Mouse (Mus musculus): ENCODE measurements around the gene Tjp3. TPM values are rescaled to one million over a fixed set of nuclear protein-coding genes. Genes with fewer than 3 reads are reported as not detected.
"Not testable (repeated sequence)": the region's sequence is repeated elsewhere in the genome, so short reads cannot be mapped to it uniquely, and the experiment has no call there.

Tjp3 gene
- polyA plus RNA-seq, 1 experiment from 2014 or later = 29.1 TPM

- no peak overlapping the region for H3K9ac ChIP-seq (ENCODE audit: low read length)
- no peak for ATAC-seq (ENCODE audit: insufficient read depth, low FRiP score)
- peaks cover 12% of the 10 kb centered on the region for H3K27me3 ChIP-seq (ENCODE audit: control insufficient read depth, insufficient read depth, low read length)
- H3K36me3 ChIP-seq (ENCODE audit: control insufficient read depth, insufficient read depth, low read length) = no peaks in the 10 kb centered on the region
- H3K9me3 ChIP-seq (replicated peaks; ENCODE audit: control insufficient read depth, low read length) = no peaks in the 10 kb centered on the region
- no peak overlapping the region for H3K4me3 ChIP-seq (replicated peaks; ENCODE audit: low read length)
- H3K27ac ChIP-seq (ENCODE audit: low read length) = no peak overlapping the region
- 0 out of 2 replicates have a peak, but pooled peaks cover 7% of the 10 kb centered on the region for H3K4me1 ChIP-seq (ENCODE audit: control insufficient read depth, insufficient read depth, low read length)
- WGBS = 85% methylated on average over 12 of the region's 12 CpGs
- no peak overlapping the region for H3K4me2 ChIP-seq (ENCODE audit: low read depth, low read length)
These were observed 54.7 kb downstream of the Tjp3 start for GRCm38 (mm10) chr10:81236471-81237268.

GRCm38 (mm10) chr10:81234206-81234605 is 57.2 kb downstream of the Tjp3 start:
- no peak overlapping the region for H3K4me2 ChIP-seq (ENCODE audit: low read depth, low read length)

GRCm38 (mm10) chr10:81233226-81233585 is 58.2 kb downstream of the Tjp3 start:
- Histone ChIP-seq H3K9me3 (replicated peaks; ENCODE audit: control insufficient read depth, low read length) (no peaks in the 10 kb centered on the region), H3K27me3 (ENCODE audit: control insufficient read depth, insufficient read depth, low read length) (peaks cover 22% of the 10 kb centered on the region), H3K4me1 (ENCODE audit: control insufficient read depth, insufficient read depth, low read length) (0 out of 2 replicates have a peak, but pooled peaks cover 7% of the 10 kb centered on the region), H3K4me2 (ENCODE audit: low read depth, low read length) (peak overlapping the region; percentile 60), H3K4me3 (replicated peaks; ENCODE audit: low read length) (peak overlapping the region; percentile 68), H3K9ac (ENCODE audit: low read length) (peak overlapping the region; percentile 80), H3K27ac (ENCODE audit: low read length) (peak overlapping the region; percentile 39; the same call in 1 of the 2 replicates), H3K36me3 (ENCODE audit: control insufficient read depth, insufficient read depth, low read length) (no peaks in the 10 kb centered on the region)
- under 1% methylated on average over 28 of the region's 28 CpGs for WGBS
- ATAC-seq (ENCODE audit: insufficient read depth, low FRiP score) = peak; percentile 73

More at GRCm38 (mm10) chr10:81234206-81234605, 57.2 kb downstream of the Tjp3 start:
- Histone ChIP-seq H3K9ac (ENCODE audit: low read length) (no peak overlapping the region), H3K27me3 (ENCODE audit: control insufficient read depth, insufficient read depth, low read length) (peaks cover 21% of the 10 kb centered on the region), H3K36me3 (ENCODE audit: control insufficient read depth, insufficient read depth, low read length) (no peaks in the 10 kb centered on the region), H3K27ac (ENCODE audit: low read length) (no peak overlapping the region), H3K9me3 (replicated peaks; ENCODE audit: control insufficient read depth, low read length) (no peaks in the 10 kb centered on the region), H3K4me1 (ENCODE audit: control insufficient read depth, insufficient read depth, low read length) (0 out of 2 replicates have a peak, but pooled peaks cover 7% of the 10 kb centered on the region), H3K4me3 (replicated peaks; ENCODE audit: low read length) (no peak overlapping the region)
- no peak for ATAC-seq (ENCODE audit: insufficient read depth, low FRiP score)
- 71% methylated on average over 6 of the region's 6 CpGs for WGBS

- H3K27ac ChIP-seq (ENCODE audit: low read length) = peak within 1 kb of the TSS; percentile 39; the same call in 1 of the 2 replicates
- H3K9me3 ChIP-seq (replicated peaks; ENCODE audit: control insufficient read depth, low read length) = no peaks in the 10 kb centered on the region
- 6% methylated on average over 29 of the region's 29 CpGs for WGBS
- peak within 1 kb of the TSS; percentile 60 for H3K4me2 ChIP-seq (ENCODE audit: low read depth, low read length)
- peak within 1 kb of the TSS; percentile 68 for H3K4me3 ChIP-seq (replicated peaks; ENCODE audit: low read length)
- 0 out of 2 replicates have a peak, but pooled peaks cover 7% of the 10 kb centered on the region for H3K4me1 ChIP-seq (ENCODE audit: control insufficient read depth, insufficient read depth, low read length)
- H3K27me3 ChIP-seq (ENCODE audit: control insufficient read depth, insufficient read depth, low read length) = peaks cover 22% of the 10 kb centered on the region
- H3K9ac ChIP-seq (ENCODE audit: low read length) = peak within 1 kb of the TSS; percentile 80
- peak; percentile 89 for ATAC-seq (ENCODE audit: insufficient read depth, low FRiP score)
- no peaks in the 10 kb centered on the region for H3K36me3 ChIP-seq (ENCODE audit: control insufficient read depth, insufficient read depth, low read length)
These were observed 58.7 kb downstream of the Tjp3 start, which contains the start of gene Zfr2 for GRCm38 (mm10) chr10:81232580-81233225. TSS of gene Zfr2 (plus strand) at chr10:81233155.

- 54% methylated on average over 7 of the region's 7 CpGs for WGBS
- Histone ChIP-seq H3K36me3 (ENCODE audit: control insufficient read depth, insufficient read depth, low read length) (no peaks in the 10 kb centered on the region), H3K9ac (ENCODE audit: low read length) (no peak overlapping the region), H3K9me3 (replicated peaks; ENCODE audit: control insufficient read depth, low read length) (no peaks in the 10 kb centered on the region), H3K27ac (ENCODE audit: low read length) (no peak overlapping the region), H3K27me3 (ENCODE audit: control insufficient read depth, insufficient read depth, low read length) (peaks cover 22% of the 10 kb centered on the region), H3K4me2 (ENCODE audit: low read depth, low read length) (no peak overlapping the region), H3K4me1 (ENCODE audit: control insufficient read depth, insufficient read depth, low read length) (0 out of 2 replicates have a peak, but pooled peaks cover 7% of the 10 kb centered on the region), H3K4me3 (replicated peaks; ENCODE audit: low read length) (no peak overlapping the region)
- no peak for ATAC-seq (ENCODE audit: insufficient read depth, low FRiP score)
These were observed 59.9 kb downstream of the Tjp3 start for GRCm38 (mm10) chr10:81231436-81231835.

- Histone ChIP-seq H3K27ac (ENCODE audit: low read length) (no peak within 1 kb of the TSS), H3K36me3 (ENCODE audit: control insufficient read depth, insufficient read depth, low read length) (no peaks in the 10 kb centered on the region), H3K4me1 (ENCODE audit: control insufficient read depth, insufficient read depth, low read length) (0 out of 2 replicates have a peak, but pooled peaks cover 7% of the 10 kb centered on the region), H3K4me3 (replicated peaks; ENCODE audit: low read length) (peak within 1 kb of the TSS; percentile 18), H3K4me2 (ENCODE audit: low read depth, low read length) (peak within 1 kb of the TSS; percentile 14; the same call in 1 of the 2 replicates), H3K9me3 (replicated peaks; ENCODE audit: control insufficient read depth, low read length) (no peaks in the 10 kb centered on the region), H3K9ac (ENCODE audit: low read length) (peak within 1 kb of the TSS; percentile 14; the same call in 1 of the 2 replicates), H3K27me3 (ENCODE audit: control insufficient read depth, insufficient read depth, low read length) (peaks cover 22% of the 10 kb centered on the region)
- WGBS = 15% methylated on average over 27 of the region's 27 CpGs
- no peak for ATAC-seq (ENCODE audit: insufficient read depth, low FRiP score)
These were observed 60.7 kb downstream of the Tjp3 start, which contains the start of gene Atcay for GRCm38 (mm10) chr10:81230438-81231332. TSS of gene Atcay (minus strand) at chr10:81230833.

- Histone ChIP-seq H3K9me3 (replicated peaks; ENCODE audit: control insufficient read depth, low read length) (no peaks in the 10 kb centered on the region), H3K9ac (ENCODE audit: low read length) (peak overlapping the region; percentile 14; the same call in 1 of the 2 replicates), H3K4me3 (replicated peaks; ENCODE audit: low read length) (0 out of 2 replicates have a peak overlapping the region, but pooled peaks have one; percentile 18), H3K36me3 (ENCODE audit: control insufficient read depth, insufficient read depth, low read length) (no peaks in the 10 kb centered on the region), H3K27ac (ENCODE audit: low read length) (no peak overlapping the region), H3K27me3 (ENCODE audit: control insufficient read depth, insufficient read depth, low read length) (peaks cover 22% of the 10 kb centered on the region), H3K4me2 (ENCODE audit: low read depth, low read length) (no peak overlapping the region), H3K4me1 (ENCODE audit: control insufficient read depth, insufficient read depth, low read length) (0 out of 2 replicates have a peak, but pooled peaks cover 7% of the 10 kb centered on the region)
- no peak for ATAC-seq (ENCODE audit: insufficient read depth, low FRiP score)
- WGBS = 15% methylated on average over 20 of the region's 20 CpGs
These were observed 61.5 kb downstream of the Tjp3 start for GRCm38 (mm10) chr10:81229735-81230437.

GRCm38 (mm10) chr10:81223731-81224130 is 67.7 kb downstream of the Tjp3 start:
- ATAC-seq (ENCODE audit: insufficient read depth, low FRiP score); H3K4me1 ChIP-seq (ENCODE audit: control insufficient read depth, insufficient read depth, low read length); H3K27ac ChIP-seq (ENCODE audit: low read length); H3K36me3 ChIP-seq (ENCODE audit: control insufficient read depth, insufficient read depth, low read length); H3K9me3 ChIP-seq (replicated peaks; ENCODE audit: control insufficient read depth, low read length); H3K9ac ChIP-seq (ENCODE audit: low read length); H3K4me2 ChIP-seq (ENCODE audit: low read depth, low read length); H3K27me3 ChIP-seq (ENCODE audit: control insufficient read depth, insufficient read depth, low read length); H3K4me3 ChIP-seq (replicated peaks; ENCODE audit: low read length): not testable (repeated sequence)
- WGBS = 50% methylated on average over 2 of the region's 2 CpGs
